Mouse (Mus musculus) intestine, postnatal 0 days (tissue): Measurements from ENCODE around the gene Ambra1. TPM values are rescaled to one million over a fixed set of nuclear protein-coding genes. Genes with fewer than 3 reads are reported as not detected.

Experiments used
- ATAC-seq: fragments of 200-750 bp; cut with Nextera tagmentation; 2 replicates; pipeline ENCODE4 v1.8.0; 2017; ENCODE audit warnings: mild to moderate bottlenecking, moderate TSS enrichment, moderate library complexity
- H3K27ac ChIP-seq: fragments of 300-500 bp; sonication (generic); 2 replicates; pipeline ENCODE4 v1.5.1; 2014; ENCODE audit warnings: mild to moderate bottlenecking, low read depth, low read length, moderate library complexity
- H3K27me3 ChIP-seq: fragments of 300-500 bp; sonication (generic); replicated peaks from 2 replicates; pipeline ENCODE4 v1.6.1; 2014; ENCODE audit warnings: low read length, mixed read lengths; ENCODE audit not compliant: control insufficient read depth, insufficient read depth
- H3K36me3 ChIP-seq: fragments of 300-500 bp; sonication (generic); 2 replicates; pipeline ENCODE4 v1.6.1; 2014; ENCODE audit warnings: mild to moderate bottlenecking, moderate library complexity; ENCODE audit not compliant: control insufficient read depth, insufficient read depth
- H3K4me1 ChIP-seq: fragments of 300-500 bp; sonication (generic); replicated peaks from 2 replicates; pipeline ENCODE4 v1.6.1; 2014; ENCODE audit warnings: antibody characterized with exemption, low read length, mixed read lengths; ENCODE audit not compliant: control insufficient read depth, insufficient read depth
- H3K4me2 ChIP-seq: fragments of 300-500 bp; sonication (generic); replicated peaks from 2 replicates; pipeline ENCODE4 v1.6.1; 2014; ENCODE audit warnings: low read depth, mild to moderate bottlenecking, moderate library complexity
- H3K4me3 ChIP-seq: fragments of 300-500 bp; sonication (generic); 2 replicates; pipeline ENCODE4 v1.5.1; 2014; ENCODE audit warnings: low read depth, low read length
- H3K9ac ChIP-seq: fragments of 300-500 bp; sonication (generic); 2 replicates; pipeline ENCODE4 v1.6.1; 2014; ENCODE audit warnings: mild to moderate bottlenecking, low read depth, low read length
- H3K9me3 ChIP-seq: fragments of 300-500 bp; sonication (generic); 2 replicates; pipeline ENCODE4 v1.6.1; 2016; ENCODE audit warnings: mixed run types; ENCODE audit not compliant: control insufficient read depth
- CTCF ChIP-seq: sonication (generic); IDR thresholded peaks from 2 replicates; pipeline ENCODE4 v1.5.1; 2016; ENCODE audit warnings: low read depth, mild to moderate bottlenecking, control low read depth, antibody characterized with exemption, moderate library complexity
- WGBS: fragments of 180-500 bp; shearing (Covaris S2); extraction: QIAGEN DNeasy Blood & Tissue Kit; methylation state at CpG from one replicate; pipeline ENCODE4 v1.1.7; 2014; 5-methylcytosine and 5-hydroxymethylcytosine counted together
- polyA plus RNA-seq: library from polyadenylated mRNA; unstranded; fragments of >200 nt; fragmentation: Nextera tagmentation; extraction: Ambion mirVana; gene quantifications from 2 replicates; pipeline ENCODE4 v1.2.1, GENCODE M21; 2015

Ambra1 gene
- polyA plus RNA-seq, 1 experiment from 2014 or later = 5.5 TPM

DNA sequence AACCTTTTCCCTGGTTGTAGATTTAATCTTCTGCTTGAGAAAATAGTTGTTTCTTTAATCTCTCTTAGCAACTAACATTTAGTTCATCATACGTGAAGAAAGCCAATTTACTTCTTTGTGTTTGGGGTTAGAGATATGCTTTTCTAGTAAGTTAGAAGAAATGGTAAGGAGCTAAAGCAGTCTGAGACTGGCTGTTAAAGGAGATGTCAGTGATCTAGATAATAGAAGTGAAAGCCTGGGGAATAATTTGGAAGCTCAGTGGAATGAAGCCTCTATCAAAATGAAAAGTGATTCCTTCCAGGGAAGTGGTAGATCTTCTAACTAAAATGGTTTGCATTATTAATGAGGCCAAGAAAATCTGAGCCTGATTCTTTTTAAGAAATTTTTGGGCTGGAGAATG is 141.3 kb downstream of the Ambra1 start:
- WGBS = 90% methylated on average over 1 of the region's 1 CpGs
- Histone ChIP-seq H3K9ac (no peak overlapping the region), H3K27me3 (no peaks in the 10 kb centered on the region), H3K4me3 (no peak overlapping the region), H3K4me2 (no peak overlapping the region), H3K4me1 (no peaks in the 10 kb centered on the region), H3K9me3 (no peaks in the 10 kb centered on the region), H3K36me3 (peaks cover 6% of the 10 kb centered on the region; the same call in 1 of the 2 replicates), H3K27ac (no peak overlapping the region)
- TF ChIP-seq CTCF = no peak
- ATAC-seq = no peak

- no peak for TF ChIP-seq CTCF
- Histone ChIP-seq H3K9me3 (no peaks in the 10 kb centered on the region), H3K27ac (no peak overlapping the region), H3K36me3 (peaks cover 14% of the 10 kb centered on the region; the same call in 1 of the 2 replicates), H3K4me2 (no peak overlapping the region), H3K9ac (no peak overlapping the region), H3K4me1 (no peaks in the 10 kb centered on the region), H3K4me3 (no peak overlapping the region), H3K27me3 (no peaks in the 10 kb centered on the region)
- WGBS = 88% methylated on average over 3 of the region's 3 CpGs
- ATAC-seq = no peak
Observed at GRCm38 (mm10) chr2:91872658-91873057, 142.7 kb downstream of the Ambra1 start.

GRCm38 (mm10) chr2:91876000-91876805 is 146.3 kb downstream of the Ambra1 start:
- Histone ChIP-seq H3K9ac (no peak overlapping the region), H3K4me1 (no peaks in the 10 kb centered on the region), H3K4me3 (no peak overlapping the region), H3K27me3 (no peaks in the 10 kb centered on the region), H3K9me3 (no peaks in the 10 kb centered on the region), H3K4me2 (no peak overlapping the region; the same call in 1 of the 2 replicates), H3K36me3 (peaks cover 14% of the 10 kb centered on the region; the same call in 1 of the 2 replicates), H3K27ac (no peak overlapping the region)
- no peak for ATAC-seq
- TF ChIP-seq CTCF = no peak
- 79% methylated on average over 9 of the region's 9 CpGs for WGBS

GRCm38 (mm10) chr2:91876806-91877140 is 146.8 kb downstream of the Ambra1 start:
- WGBS = 69% methylated on average over 2 of the region's 2 CpGs
- H3K36me3 ChIP-seq = peaks cover 14% of the 10 kb centered on the region; the same call in 1 of the 2 replicates
- TF ChIP-seq CTCF = no peak
- no peaks in the 10 kb centered on the region for H3K9me3 ChIP-seq
- no peaks in the 10 kb centered on the region for H3K4me1 ChIP-seq
- H3K27ac ChIP-seq = no peak overlapping the region
- H3K4me2 ChIP-seq = no peak overlapping the region; the same call in 1 of the 2 replicates
- no peak for ATAC-seq
- H3K4me3 ChIP-seq = no peak overlapping the region
- no peaks in the 10 kb centered on the region for H3K27me3 ChIP-seq
- no peak overlapping the region for H3K9ac ChIP-seq

DNA sequence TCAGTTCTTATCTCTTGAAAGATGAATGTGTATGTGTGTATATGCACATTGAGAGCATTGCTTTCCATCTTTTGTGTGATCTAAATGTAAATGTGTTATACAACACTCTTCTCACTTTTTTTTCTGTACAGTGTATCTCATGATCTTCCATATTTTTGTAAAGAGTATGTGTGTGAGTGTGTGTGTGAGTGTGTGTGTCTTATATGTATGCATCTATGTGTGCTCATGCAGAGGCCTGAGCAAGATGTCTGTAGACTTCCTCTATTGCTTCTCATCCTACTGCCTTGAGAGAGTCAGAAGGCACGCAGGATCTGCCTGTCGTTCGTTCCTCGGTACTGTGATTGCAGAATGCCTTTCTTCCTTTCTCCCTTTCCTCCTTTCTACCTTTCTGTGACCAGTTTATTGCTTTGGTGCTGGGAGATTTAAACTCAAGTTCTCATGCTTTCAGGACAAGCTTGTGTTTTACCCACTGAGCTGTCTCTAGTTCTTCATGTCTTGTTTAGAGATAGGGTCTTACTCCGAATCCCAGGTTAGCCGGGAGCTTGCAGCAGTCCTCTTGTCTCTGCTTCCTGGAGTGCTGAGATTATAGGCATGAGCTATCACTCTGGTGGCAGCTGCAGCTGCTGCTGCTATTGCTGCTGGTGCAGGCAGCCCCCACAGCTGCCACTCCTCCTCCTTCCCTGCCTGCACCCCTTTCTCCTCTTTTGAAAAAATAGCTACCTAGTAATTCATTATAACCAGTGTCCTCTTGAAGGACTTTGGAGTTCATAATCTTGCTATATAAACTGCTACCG is 148.7 kb downstream of the Ambra1 start:
- Histone ChIP-seq H3K27me3 (no peaks in the 10 kb centered on the region), H3K9ac (no peak overlapping the region), H3K36me3 (peaks cover 14% of the 10 kb centered on the region; the same call in 1 of the 2 replicates), H3K9me3 (no peaks in the 10 kb centered on the region), H3K4me1 (no peaks in the 10 kb centered on the region), H3K4me3 (no peak overlapping the region), H3K27ac (no peak overlapping the region), H3K4me2 (no peak overlapping the region)
- TF ChIP-seq CTCF = no peak
- WGBS = 58% methylated on average over 7 of the region's 7 CpGs
- no peak for ATAC-seq

- Histone ChIP-seq H3K4me1 (no peaks in the 10 kb centered on the region), H3K36me3 (peaks cover 27% of the 10 kb centered on the region), H3K4me3 (no peak overlapping the region), H3K9ac (no peak overlapping the region), H3K27ac (no peak overlapping the region), H3K27me3 (no peaks in the 10 kb centered on the region), H3K9me3 (no peaks in the 10 kb centered on the region), H3K4me2 (no peak overlapping the region)
- no peak for TF ChIP-seq CTCF
- no peak for ATAC-seq
- 70% methylated on average over 4 of the region's 4 CpGs for WGBS
Observed at GRCm38 (mm10) chr2:91883961-91884360, 154.0 kb downstream of the Ambra1 start.
